Mouse (Mus musculus): ENCODE results near the gene Drg2.

Gene Drg2

GRCm38 (mm10) chr11:60470743-60471142 is 16.4 kb downstream of the Drg2 start:
- no peak for DNase-seq

- DNase-seq: no peak
Observed at GRCm38 (mm10) chr11:60474534-60474933, 20.1 kb downstream of the Drg2 start.

GRCm38 (mm10) chr11:60475668-60476362 is 21.4 kb downstream of the Drg2 start:
- DNase-seq: no peak

- DNase-seq: peak; percentile 13
Observed at GRCm38 (mm10) chr11:60478121-60478520, 23.7 kb downstream of the Drg2 start.

- DNase-seq: no peak
Observed at GRCm38 (mm10) chr11:60486267-60486666, 31.9 kb downstream of the Drg2 start.

- no peak for DNase-seq
Observed at GRCm38 (mm10) chr11:60492726-60493125, 38.3 kb downstream of the Drg2 start.

GRCm38 (mm10) chr11:60495692-60496091 is 41.3 kb downstream of the Drg2 start:
- DNase-seq: no peak

- no peak for DNase-seq
Observed at GRCm38 (mm10) chr11:60507281-60507680, 52.9 kb downstream of the Drg2 start.

- DNase-seq: peak; percentile 23
Observed at GRCm38 (mm10) chr11:60508950-60509349, 54.6 kb downstream of the Drg2 start.

GRCm38 (mm10) chr11:60509500-60509899 is 55.1 kb downstream of the Drg2 start:
- peak; percentile 47 for DNase-seq

GRCm38 (mm10) chr11:60511893-60512292 is 57.5 kb downstream of the Drg2 start:
- DNase-seq: no peak

GRCm38 (mm10) chr11:60512520-60512919 is 58.1 kb downstream of the Drg2 start:
- no peak for DNase-seq

- DNase-seq: no peak
Observed at GRCm38 (mm10) chr11:60514941-60515340, 60.5 kb downstream of the Drg2 start.

- DNase-seq: no peak
Observed at GRCm38 (mm10) chr11:60518305-60518704, 63.9 kb downstream of the Drg2 start.

All from retina, postnatal 1 day (tissue).